Mouse (Mus musculus): Measurements from ENCODE around the gene Prpf3.
"Not testable (repeated sequence)": the region's sequence is repeated elsewhere in the genome, so short reads cannot be mapped to it uniquely, and the experiment has no call there.

Prpf3 gene

GRCm38 (mm10) chr3:95855502-95856089, at the start of gene Prpf3:
TSS of gene Prpf3 (minus strand) at chr3:95855885.
- in situ Hi-C loops (cut with MboI; ENCODE audit: low pct_unique_long_range_greater_than_20kb in 1 of 2, low sequenced_read_pairs in 2 of 2, unreplicated experiment in 1 of 2): no loop called here

GRCm38 (mm10) chr3:95904568-95904967, 48.9 kb upstream of the Prpf3 start, which contains the start of gene Car14:
TSS of gene Car14 (minus strand) at chr3:95904691.
- in situ Hi-C loops (cut with MboI; ENCODE audit: low pct_unique_long_range_greater_than_20kb in 1 of 2, low sequenced_read_pairs in 2 of 2, unreplicated experiment in 1 of 2): no loop called here

GRCm38 (mm10) chr3:95903753-95904502, 48.2 kb upstream of the Prpf3 start:
- in situ Hi-C loops (cut with MboI; ENCODE audit: low pct_unique_long_range_greater_than_20kb in 1 of 2, low sequenced_read_pairs in 2 of 2, unreplicated experiment in 1 of 2): no loop called here

- in situ Hi-C loops (cut with MboI; ENCODE audit: low pct_unique_long_range_greater_than_20kb in 1 of 2, low sequenced_read_pairs in 2 of 2, unreplicated experiment in 1 of 2): no loop called here
These were observed 47.0 kb upstream of the Prpf3 start for GRCm38 (mm10) chr3:95902643-95903042.

- in situ Hi-C loops (cut with MboI; ENCODE audit: low pct_unique_long_range_greater_than_20kb in 1 of 2, low sequenced_read_pairs in 2 of 2, unreplicated experiment in 1 of 2): no loop called here
These were observed 46.6 kb upstream of the Prpf3 start for GRCm38 (mm10) chr3:95902373-95902625.

- in situ Hi-C loops (cut with MboI; ENCODE audit: low pct_unique_long_range_greater_than_20kb in 1 of 2, low sequenced_read_pairs in 2 of 2, unreplicated experiment in 1 of 2): no loop called here
These were observed 46.1 kb upstream of the Prpf3 start for GRCm38 (mm10) chr3:95901616-95902372.

- in situ Hi-C loops (cut with MboI; ENCODE audit: low pct_unique_long_range_greater_than_20kb in 1 of 2, low sequenced_read_pairs in 2 of 2, unreplicated experiment in 1 of 2): no loop called here
These were observed 44.3 kb upstream of the Prpf3 start for GRCm38 (mm10) chr3:95899800-95900524.

- in situ Hi-C loops (cut with MboI; ENCODE audit: low pct_unique_long_range_greater_than_20kb in 1 of 2, low sequenced_read_pairs in 2 of 2, unreplicated experiment in 1 of 2): not testable (repeated sequence)
These were observed 39.8 kb upstream of the Prpf3 start for GRCm38 (mm10) chr3:95895501-95895900.

- in situ Hi-C loops (cut with MboI; ENCODE audit: low pct_unique_long_range_greater_than_20kb in 1 of 2, low sequenced_read_pairs in 2 of 2, unreplicated experiment in 1 of 2): no loop called here
These were observed 38.9 kb upstream of the Prpf3 start for GRCm38 (mm10) chr3:95894317-95895160.

- in situ Hi-C loops (cut with MboI; ENCODE audit: low pct_unique_long_range_greater_than_20kb in 1 of 2, low sequenced_read_pairs in 2 of 2, unreplicated experiment in 1 of 2): not testable (repeated sequence)
These were observed 38.1 kb upstream of the Prpf3 start, which contains the start of gene Aph1a for GRCm38 (mm10) chr3:95893606-95894316. TSS of gene Aph1a (plus strand) at chr3:95893969.

GRCm38 (mm10) chr3:95893126-95893525, 37.4 kb upstream of the Prpf3 start:
- in situ Hi-C loops (cut with MboI; ENCODE audit: low pct_unique_long_range_greater_than_20kb in 1 of 2, low sequenced_read_pairs in 2 of 2, unreplicated experiment in 1 of 2): no loop called here

GRCm38 (mm10) chr3:95892066-95893052, 36.7 kb upstream of the Prpf3 start:
- in situ Hi-C loops (cut with MboI; ENCODE audit: low pct_unique_long_range_greater_than_20kb in 1 of 2, low sequenced_read_pairs in 2 of 2, unreplicated experiment in 1 of 2): no loop called here

GRCm38 (mm10) chr3:95891211-95892065, 35.8 kb upstream of the Prpf3 start, which contains the start of gene BC028528:
TSS of gene BC028528 (minus strand) at chr3:95892005.
- in situ Hi-C loops (cut with MboI; ENCODE audit: low pct_unique_long_range_greater_than_20kb in 1 of 2, low sequenced_read_pairs in 2 of 2, unreplicated experiment in 1 of 2): no loop called here

- in situ Hi-C loops (cut with MboI; ENCODE audit: low pct_unique_long_range_greater_than_20kb in 1 of 2, low sequenced_read_pairs in 2 of 2, unreplicated experiment in 1 of 2): no loop called here
These were observed 34.0 kb upstream of the Prpf3 start for GRCm38 (mm10) chr3:95889664-95890063.

GRCm38 (mm10) chr3:95887596-95887995, 31.9 kb upstream of the Prpf3 start:
- in situ Hi-C loops (cut with MboI; ENCODE audit: low pct_unique_long_range_greater_than_20kb in 1 of 2, low sequenced_read_pairs in 2 of 2, unreplicated experiment in 1 of 2): no loop called here

- in situ Hi-C loops (cut with MboI; ENCODE audit: low pct_unique_long_range_greater_than_20kb in 1 of 2, low sequenced_read_pairs in 2 of 2, unreplicated experiment in 1 of 2): no loop called here
These were observed 28.7 kb upstream of the Prpf3 start for GRCm38 (mm10) chr3:95884400-95884799.
